Mouse (Mus musculus) adrenal gland, adult (tissue): Measurements from ENCODE around the gene Lgals2.

ENCODE experiments used
- DNase-seq, 2 experiments: peaks; one replicate each; pipeline ENCODE4 v3.0.0; 2022 to 2023; ENCODE audit warnings: low spot score in 1 of 2; ENCODE audit not compliant: inconsistent age in 2 of 2

The Lgals2 gene

GRCm38 (mm10) chr15:78875537-78875936, 20.2 kb upstream of the Lgals2 start:
- no peak for DNase-seq

- DNase-seq: no peak
Observed at GRCm38 (mm10) chr15:78874989-78875388, 19.7 kb upstream of the Lgals2 start.

- peak; percentile 52 to 73 for DNase-seq
Observed at GRCm38 (mm10) chr15:78873803-78874435, 18.6 kb upstream of the Lgals2 start.

GRCm38 (mm10) chr15:78872021-78872608, 16.8 kb upstream of the Lgals2 start:
- DNase-seq: peak in 1 of 2 experiments; percentile 56

- DNase-seq: peak in 1 of 2 experiments; percentile 78
Observed at GRCm38 (mm10) chr15:78869775-78870174, 14.4 kb upstream of the Lgals2 start.

- no peak for DNase-seq
Observed at GRCm38 (mm10) chr15:78868826-78869233, 13.5 kb upstream of the Lgals2 start.

- DNase-seq: no peak
Observed at GRCm38 (mm10) chr15:78868398-78868797, 13.1 kb upstream of the Lgals2 start.

- DNase-seq: no peak
Observed at GRCm38 (mm10) chr15:78863852-78864253, 8.5 kb upstream of the Lgals2 start.

- DNase-seq: no peak
Observed at GRCm38 (mm10) chr15:78863154-78863553, 7.8 kb upstream of the Lgals2 start.

- no peak for DNase-seq
Observed at GRCm38 (mm10) chr15:78862280-78862679, 7.0 kb upstream of the Lgals2 start.

GRCm38 (mm10) chr15:78859714-78860113, 4.4 kb upstream of the Lgals2 start:
- peak in 1 of 2 experiments; percentile 32 for DNase-seq

GRCm38 (mm10) chr15:78859311-78859710, 4.0 kb upstream of the Lgals2 start:
- DNase-seq: no peak

- DNase-seq: peak in 1 of 2 experiments; percentile 65
Observed at GRCm38 (mm10) chr15:78857009-78857408, 1.7 kb upstream of the Lgals2 start.

- DNase-seq: peak; percentile 91 to 97
Observed at GRCm38 (mm10) chr15:78851505-78852153, 3.7 kb downstream of the Lgals2 start.

GRCm38 (mm10) chr15:78850944-78851343, 4.4 kb downstream of the Lgals2 start:
- peak in 1 of 2 experiments; percentile 69 for DNase-seq

- peak in 1 of 2 experiments; percentile 56 for DNase-seq
Observed at GRCm38 (mm10) chr15:78850059-78850824, 5.1 kb downstream of the Lgals2 start.

GRCm38 (mm10) chr15:78849485-78849884, 5.8 kb downstream of the Lgals2 start:
- DNase-seq: no peak

- peak; percentile 82 to 95 for DNase-seq
Observed at GRCm38 (mm10) chr15:78848467-78848866, 6.9 kb downstream of the Lgals2 start.

- peak in 1 of 2 experiments; percentile 35 for DNase-seq
Observed at GRCm38 (mm10) chr15:78846805-78847204, 8.5 kb downstream of the Lgals2 start.

GRCm38 (mm10) chr15:78846352-78846751, 9.0 kb downstream of the Lgals2 start:
- no peak for DNase-seq

GRCm38 (mm10) chr15:78845867-78846266, 9.5 kb downstream of the Lgals2 start:
- peak; percentile 69 to 84 for DNase-seq
